Mouse (Mus musculus) thymus, adult 2 months (tissue): ENCODE data around the gene Hoxa6.
A peak's percentile ranks its signal among the peaks of the same experiment; 100 is the strongest.

Experiments
- CTCF ChIP-seq: fragments of 200-500 bp; IDR thresholded peaks from 2 replicates; pipeline ENCODE4 v1.5.1; 2012; ENCODE audit warnings: mild to moderate bottlenecking, control low read depth, low read length, moderate library complexity, borderline replicate concordance; ENCODE audit not compliant: control insufficient read depth, poor library complexity, insufficient read depth; ENCODE audit errors: extremely low read depth
- POLR2A ChIP-seq: fragments of 200-500 bp; IDR thresholded peaks from 2 replicates; pipeline ENCODE4 v1.6.1; 2012; ENCODE audit warnings: mild to moderate bottlenecking, low read length, control low read depth, moderate library complexity; ENCODE audit not compliant: control insufficient read depth, poor library complexity, insufficient read depth; ENCODE audit errors: extremely low read depth

GRCm38 (mm10) chr6:52211170-52211935, 2.8 kb upstream of the Hoxa6 start:
- TF ChIP-seq CTCF: peak; percentile 82; the same call in 1 of the 2 replicates
- no peak for TF ChIP-seq POLR2A
